Comparison of ENCODE assay signal across 8 mouse cellular contexts in genomic region chrX:99819395-99819935, GRCm38 (mm10). TPM values are rescaled to one million over a fixed set of nuclear protein-coding genes. Genes with fewer than 3 reads are reported as not detected.
DNase-seq lines count a peak whose midpoint lies in the region; ATAC-seq and TF ChIP-seq lines count a peak whose summit lies in the region.

No protein-coding gene starts in this region.

- WGBS in forebrain, embryonic 10.5 days: 22% methylated on average over 22 of the region's 22 CpGs
- 11% methylated on average over 22 of the region's 22 CpGs for WGBS in lung, embryonic 15.5 days
- 4% methylated on average over 22 of the region's 22 CpGs for WGBS in thymus, adult 2 months

- H3K4me2 ChIP-seq in lung, embryonic 15.5 days: peak overlapping the region; percentile 78

- no peaks in the 10 kb centered on the region for H3K27me3 ChIP-seq in MEL (ENCODE audit: control insufficient read depth in 1 of 2, insufficient read depth in 2 of 2, low read length in 2 of 2)
- H3K27me3 ChIP-seq in forebrain, embryonic 10.5 days (ENCODE audit: poor library complexity, severe bottlenecking): peaks cover 88% of the 10 kb centered on the region
- peaks cover 66% of the 10 kb centered on the region for H3K27me3 ChIP-seq in lung, embryonic 15.5 days
- H3K27me3 ChIP-seq in thymus, adult 2 months (ENCODE audit: control insufficient read depth, insufficient read depth, low read length): 0 out of 2 replicates have a peak, but pooled peaks cover 2% of the 10 kb centered on the region

- no peak overlapping the region for H3K9ac ChIP-seq in MEL (ENCODE audit: control insufficient read depth, low read depth, low read length, poor library complexity, severe bottlenecking)
- H3K9ac ChIP-seq in lung, embryonic 15.5 days: no peak overlapping the region

- H3K4me3 ChIP-seq in MEL (ENCODE audit: control insufficient read depth in 1 of 2, insufficient read depth in 1 of 2, low read depth in 2 of 2, low read length in 2 of 2): no peak overlapping the region
- H3K4me3 ChIP-seq in brown adipose tissue, adult 24 weeks (ENCODE audit: insufficient read depth, low read depth, low read length): peak overlapping the region; percentile 49
- peak overlapping the region; percentile 66 for H3K4me3 ChIP-seq in forebrain, embryonic 10.5 days
- peak overlapping the region; percentile 44 for H3K4me3 ChIP-seq in lung, embryonic 15.5 days
- no peak overlapping the region for H3K4me3 ChIP-seq in thymus, adult 2 months (ENCODE audit: control insufficient read depth, insufficient read depth, low read length)

- H3K27ac ChIP-seq in MEL (ENCODE audit: control insufficient read depth, low read depth, low read length): no peak overlapping the region
- H3K27ac ChIP-seq in brown adipose tissue, adult 24 weeks (replicated peaks; ENCODE audit: low read depth, low read length): no peak overlapping the region
- H3K27ac ChIP-seq in forebrain, embryonic 10.5 days: peak overlapping the region; percentile 87
- H3K27ac ChIP-seq in lung, embryonic 15.5 days: no peak overlapping the region
- H3K27ac ChIP-seq in thymus, adult 2 months (ENCODE audit: control insufficient read depth, insufficient read depth, low read length): no peak overlapping the region

- ATAC-seq in hematopoietic stem cell, adult 5-6 weeks (replicated peaks in 1 of 2; ENCODE audit: insufficient read depth in 1 of 2, low FRiP score in 2 of 2, low TSS enrichment in 1 of 2, low read depth in 1 of 2, poor library complexity in 2 of 2, severe bottlenecking in 2 of 2): peak; percentile 88 to 94
- ATAC-seq in lung, embryonic 15.5 days (ENCODE audit: borderline replicate concordance, extremely low read depth, low FRiP score, low TSS enrichment): peak; percentile 75; the same call in 1 of the 2 replicates

- H3K4me1 ChIP-seq in MEL (ENCODE audit: control insufficient read depth in 1 of 2, insufficient read depth in 2 of 2, low read length in 2 of 2): no peaks in the 10 kb centered on the region
- no peaks in the 10 kb centered on the region for H3K4me1 ChIP-seq in brown adipose tissue, adult 24 weeks (ENCODE audit: control insufficient read depth, insufficient read depth, insufficient read length, low read length)
- peaks cover 17% of the 10 kb centered on the region for H3K4me1 ChIP-seq in forebrain, embryonic 10.5 days
- H3K4me1 ChIP-seq in lung, embryonic 15.5 days: no peaks in the 10 kb centered on the region
- no peaks in the 10 kb centered on the region for H3K4me1 ChIP-seq in thymus, adult 2 months (replicated peaks; ENCODE audit: control insufficient read depth, insufficient read depth, low read length)

- no peaks in the 10 kb centered on the region for H3K36me3 ChIP-seq in MEL (ENCODE audit: control insufficient read depth in 1 of 2, insufficient read depth in 2 of 2, low read length in 2 of 2)
- no peaks in the 10 kb centered on the region for H3K36me3 ChIP-seq in forebrain, embryonic 10.5 days (replicated peaks)
- no peaks in the 10 kb centered on the region for H3K36me3 ChIP-seq in lung, embryonic 15.5 days
- no peaks in the 10 kb centered on the region for H3K36me3 ChIP-seq in thymus, adult 2 months (ENCODE audit: control insufficient read depth, insufficient read depth, low read length)

- no peaks in the 10 kb centered on the region for H3K79me2 ChIP-seq in MEL (ENCODE audit: control insufficient read depth, insufficient read depth, low read length, poor library complexity)

- TF ChIP-seq EP300 in MEL (IDR thresholded peaks at IDR 0.05; ENCODE audit: low read depth in 1 of 2, low read length in 2 of 2): no peak

- no peak for TF ChIP-seq CTCF in MEL (IDR thresholded peaks at IDR 0.05 in 2 of 3, conservative IDR thresholded peaks at IDR 0.05 in 1 of 3; ENCODE audit: control insufficient read depth in 1 of 3, insufficient read depth in 1 of 3, low read depth in 2 of 3, low read length in 3 of 3, poor library complexity in 1 of 3, severe bottlenecking in 1 of 3)
- TF ChIP-seq CTCF in thymus, adult 2 months (IDR thresholded peaks at IDR 0.05; ENCODE audit: borderline replicate concordance, control insufficient read depth, extremely low read depth, insufficient read depth, low read length, poor library complexity): no peak

- no peak for TF ChIP-seq RAD21 in MEL (IDR thresholded peaks at IDR 0.05; ENCODE audit: low read depth, low read length)

- H3K9me3 ChIP-seq in MEL (replicated peaks; ENCODE audit: insufficient read depth, low read length): no peaks in the 10 kb centered on the region
- no peaks in the 10 kb centered on the region; the same call in 1 of the 2 replicates for H3K9me3 ChIP-seq in forebrain, embryonic 10.5 days
- no peaks in the 10 kb centered on the region for H3K9me3 ChIP-seq in lung, embryonic 15.5 days

- TF ChIP-seq POLR2A in MEL (IDR thresholded peaks at IDR 0.05; ENCODE audit: control insufficient read depth in 1 of 2, insufficient read depth in 1 of 2, low read depth in 1 of 2, low read length in 2 of 2, poor library complexity in 1 of 2): no peak
- no peak for TF ChIP-seq POLR2A in thymus, adult 2 months (IDR thresholded peaks at IDR 0.05; ENCODE audit: control insufficient read depth, extremely low read depth, insufficient read depth, low read length, poor library complexity)

- peak; percentile 20 for DNase-seq in MEL (ENCODE audit: low read depth, low spot score)
- DNase-seq in forebrain, embryonic 10.5 days (ENCODE audit: extremely low spot score, low spot score): peak; percentile 65
- DNase-seq in layer of hippocampus, adult 9-11 months: peak; percentile 37
- peak; percentile 37 for DNase-seq in retina, adult 2 months (ENCODE audit: low read depth, low spot score)
- DNase-seq in thymus, adult 2 months: no peak

TF ChIP-seq in MEL, 35 proteins besides CTCF, POLR2A, EP300 and RAD21:
- TF ChIP-seq NELFE (IDR thresholded peaks at IDR 0.05; ENCODE audit: low read depth, low read length): no peak

RNA-seq across cellular contexts. Expression of gene Tmem28, which starts 1.4 kb away (rescaled TPM):
- not detected in 2 replicates for total RNA-seq in MEL (2012; rRNA removed)
- polyA plus RNA-seq in MEL (2012; ENCODE audit: insufficient read depth in 1 of 2, insufficient read length in 2 of 2, low read depth in 1 of 2, low replicate concordance in 2 of 2, missing spikeins in 1 of 2): not detected
- 0.75 and 0.79 TPM in 2 replicates for polyA plus RNA-seq in brown adipose tissue, adult 24 weeks (2012; ENCODE audit: insufficient read depth, insufficient read length, missing spikeins)
- 0.79 and 0.84 TPM in 2 replicates for polyA plus RNA-seq in forebrain, embryonic 10.5 days (2016; fragmentation: Nextera tagmentation; extraction: Ambion mirVana)
- total RNA-seq in hematopoietic stem cell, adult 5-6 weeks (2017): not detected in 2 replicates
- polyA plus RNA-seq in lung, embryonic 15.5 days (2015; fragmentation: Nextera tagmentation; extraction: Ambion mirVana): not detected in 2 replicates
- 0.28 and 0.31 TPM in 2 replicates for polyA plus RNA-seq in thymus, adult 2 months (2012; rRNA removed)

Comparison
In these comparisons a context has a peak if more than half of its experiments do, and no peak if none do; other contexts are left out.
1. H3K4me3 ChIP-seq: peak in brown adipose tissue, adult 24 weeks (single experiment), forebrain, embryonic 10.5 days (single experiment) and lung, embryonic 15.5 days (single experiment); none in MEL (0 of 2) and thymus, adult 2 months (single experiment).